Mouse (Mus musculus): ENCODE measurements at regions not wholly inside any gene's neighbourhood (a gene's known extent, or its start where the extent isn't known, plus 50 kb on each side); places are given as distances from the start of the nearest gene placed in this dataset.

GRCm38 (mm10) chr2:34015640-34015995, 127.9 kb upstream of the Mvb12b start:
- Histone ChIP-seq H3K27ac (ENCODE audit: insufficient read depth, low read depth) (no peak overlapping the region), H3K9me3 (replicated peaks; ENCODE audit: low read length) (no peaks in the 10 kb centered on the region), H3K4me1 (ENCODE audit: control insufficient read depth in 1 of 2, insufficient read depth in 2 of 2) (no peaks in the 10 kb centered on the region), H3K4me3 (replicated peaks in 1 of 3; ENCODE audit: low read depth in 2 of 3, low read length in 2 of 3, poor library complexity in 1 of 3) (no peak overlapping the region), H3K27me3 (replicated peaks) (peaks cover 10% of the 10 kb centered on the region), H3K36me3 (replicated peaks in 1 of 2; ENCODE audit: control insufficient read depth in 1 of 2, insufficient read depth in 1 of 2, low read length in 1 of 2) (no peaks in the 10 kb centered on the region), H3K79me2 (replicated peaks; ENCODE audit: control insufficient read depth, extremely low read depth, insufficient read depth, poor library complexity, severe bottlenecking) (no peaks in the 10 kb centered on the region), H3K9ac (ENCODE audit: insufficient read depth, low read depth) (no peak overlapping the region), H3K4me2 (ENCODE audit: insufficient read depth, low read depth, poor library complexity, severe bottlenecking) (no peak overlapping the region)
- TF ChIP-seq MYC (IDR thresholded peaks at IDR 0.05; ENCODE audit: low read depth, low read length) (no peak), JUND (conservative IDR thresholded peaks at IDR 0.05; ENCODE audit: low read depth, low read length) (no peak), USF1 (IDR thresholded peaks at IDR 0.05; ENCODE audit: low read depth, low read length) (no peak), E2F4 (IDR thresholded peaks at IDR 0.05; ENCODE audit: insufficient replicate concordance, low read depth, low read length) (no peak), POLR2A (IDR thresholded peaks at IDR 0.05; ENCODE audit: low read depth, low read length) (no peak), KAT2A (IDR thresholded peaks at IDR 0.05; ENCODE audit: insufficient replicate concordance, low read length) (no peak), IRF4 (IDR thresholded peaks at IDR 0.05; ENCODE audit: low read depth, low read length) (no peak), TCF12 (IDR thresholded peaks at IDR 0.05; ENCODE audit: low read depth, low read length) (no peak), ETS1 (conservative IDR thresholded peaks at IDR 0.05; ENCODE audit: low read depth, low read length) (no peak), NELFE (IDR thresholded peaks at IDR 0.05; ENCODE audit: low read depth, low read length) (no peak), ZMIZ1 (IDR thresholded peaks at IDR 0.05; ENCODE audit: low read depth, low read length) (no peak), SIN3A (IDR thresholded peaks at IDR 0.05; ENCODE audit: low read length) (no peak), JUN (IDR thresholded peaks at IDR 0.05; ENCODE audit: insufficient read depth, low read depth, low read length) (no peak), UBTF (IDR thresholded peaks at IDR 0.05; ENCODE audit: low read depth, low read length) (no peak), SMC3 (IDR thresholded peaks at IDR 0.05; ENCODE audit: low read depth, low read length) (no peak), CHD2 (IDR thresholded peaks at IDR 0.05; ENCODE audit: low read length) (no peak), ZC3H11A (IDR thresholded peaks at IDR 0.05; ENCODE audit: low read depth, low read length) (no peak), MXI1 (IDR thresholded peaks at IDR 0.05; ENCODE audit: low read depth, low read length) (no peak)
- in situ Hi-C loops (cut with MboI; ENCODE audit: low pct_ligation_motif_present, low pct_unique_long_range_greater_than_20kb, low sequenced_read_pairs) (no loop called here), dilution Hi-C loops (cut with MboI; ENCODE audit: extremely low pct_ligation_motif_present, extremely low pct_unique_long_range_greater_than_20kb, low sequenced_read_pairs) (no loop called here)
- DNase-seq (ENCODE audit: extremely low read depth): no peak

- H3K79me2 ChIP-seq (replicated peaks; ENCODE audit: control insufficient read depth, extremely low read depth, insufficient read depth, poor library complexity, severe bottlenecking): no peaks in the 10 kb centered on the region
- no peaks in the 10 kb centered on the region for H3K36me3 ChIP-seq (replicated peaks in 1 of 2; ENCODE audit: control insufficient read depth in 1 of 2, insufficient read depth in 1 of 2, low read length in 1 of 2)
- no peak overlapping the region for H3K27ac ChIP-seq (ENCODE audit: insufficient read depth, low read depth)
- H3K4me1 ChIP-seq (ENCODE audit: control insufficient read depth in 1 of 2, insufficient read depth in 2 of 2): no peaks in the 10 kb centered on the region
- no peak overlapping the region for H3K9ac ChIP-seq (ENCODE audit: insufficient read depth, low read depth)
- dilution Hi-C loops (cut with MboI; ENCODE audit: extremely low pct_ligation_motif_present, extremely low pct_unique_long_range_greater_than_20kb, low sequenced_read_pairs) (no loop called here), in situ Hi-C loops (cut with MboI; ENCODE audit: low pct_ligation_motif_present, low pct_unique_long_range_greater_than_20kb, low sequenced_read_pairs) (no loop called here)
- no peak for DNase-seq (ENCODE audit: extremely low read depth)
- peaks cover 14% of the 10 kb centered on the region for H3K27me3 ChIP-seq (replicated peaks)
- H3K4me2 ChIP-seq (ENCODE audit: insufficient read depth, low read depth, poor library complexity, severe bottlenecking): no peak overlapping the region
- TF ChIP-seq ZNF384 (IDR thresholded peaks at IDR 0.05; ENCODE audit: low read depth, low read length) (no peak), E2F4 (IDR thresholded peaks at IDR 0.05; ENCODE audit: insufficient replicate concordance, low read depth, low read length) (no peak), ZC3H11A (IDR thresholded peaks at IDR 0.05; ENCODE audit: low read depth, low read length) (no peak), ZMIZ1 (IDR thresholded peaks at IDR 0.05; ENCODE audit: low read depth, low read length) (no peak), SIN3A (IDR thresholded peaks at IDR 0.05; ENCODE audit: low read length) (no peak), GABPA (IDR thresholded peaks at IDR 0.05; ENCODE audit: insufficient replicate concordance, low read depth, low read length) (no peak), MAX (IDR thresholded peaks at IDR 0.05; ENCODE audit: low read length) (no peak), CHD1 (IDR thresholded peaks at IDR 0.05; ENCODE audit: low read depth, low read length) (no peak), BHLHE40 (IDR thresholded peaks at IDR 0.05; ENCODE audit: low read depth, low read length) (no peak), ETS1 (conservative IDR thresholded peaks at IDR 0.05; ENCODE audit: low read depth, low read length) (no peak), JUN (IDR thresholded peaks at IDR 0.05; ENCODE audit: insufficient read depth, low read depth, low read length) (no peak)
- H3K4me3 ChIP-seq (replicated peaks in 1 of 3; ENCODE audit: low read depth in 2 of 3, low read length in 2 of 3, poor library complexity in 1 of 3): no peak overlapping the region
- H3K9me3 ChIP-seq (replicated peaks; ENCODE audit: low read length): no peaks in the 10 kb centered on the region
Measured at GRCm38 (mm10) chr2:34014868-34015639, 127.3 kb upstream of the Mvb12b start.
